Mouse (Mus musculus): ENCODE data around the gene 4930415O20Rik. TPM values are rescaled to one million over a fixed set of nuclear protein-coding genes. Genes with fewer than 3 reads are reported as not detected.
"Not testable (repeated sequence)": the region's sequence is repeated elsewhere in the genome, so short reads cannot be mapped to it uniquely, and the experiment has no call there.

4930415O20Rik gene
- polyA plus RNA-seq, 1 experiment from 2014 or later = 0.31 TPM

- DNase-seq (ENCODE audit: low spot score) (peak; percentile 89), ATAC-seq (peak; percentile 89)
- H3K36me3 ChIP-seq (ENCODE audit: insufficient read depth, low read length) = no peaks in the 10 kb centered on the region
- TF ChIP-seq EP300 (IDR thresholded peaks at IDR 0.05) = no peak
- TF ChIP-seq CTCF (IDR thresholded peaks at IDR 0.05) = peak; percentile 94
- H3K9ac ChIP-seq (replicated peaks; ENCODE audit: low read depth) = no peak overlapping the region
- no peaks in the 10 kb centered on the region for H3K27me3 ChIP-seq (replicated peaks; ENCODE audit: insufficient read depth, low read length)
- no peak overlapping the region for H3K27ac ChIP-seq (ENCODE audit: low read length)
- H3K4me3 ChIP-seq (ENCODE audit: low read depth, low read length) = no peak overlapping the region
- H3K4me2 ChIP-seq (replicated peaks; ENCODE audit: low read depth, low read length) = no peak overlapping the region
- WGBS = 35% methylated on average over 5 of the region's 5 CpGs
- H3K9me3 ChIP-seq (ENCODE audit: low read length) = no peaks in the 10 kb centered on the region
- H3K4me1 ChIP-seq (ENCODE audit: insufficient read depth, low read depth, low read length) = no peaks in the 10 kb centered on the region
Measured at GRCm38 (mm10) chr15:98579795-98580464, 9.1 kb downstream of the 4930415O20Rik start.

GRCm38 (mm10) chr15:98582410-98582809, 11.6 kb downstream of the 4930415O20Rik start:
- Histone ChIP-seq H3K36me3 (ENCODE audit: insufficient read depth, low read length) (no peaks in the 10 kb centered on the region), H3K4me2 (replicated peaks; ENCODE audit: low read depth, low read length) (no peak overlapping the region), H3K4me3 (ENCODE audit: low read depth, low read length) (no peak overlapping the region), H3K9ac (replicated peaks; ENCODE audit: low read depth) (no peak overlapping the region), H3K4me1 (ENCODE audit: insufficient read depth, low read depth, low read length) (no peaks in the 10 kb centered on the region), H3K9me3 (ENCODE audit: low read length) (no peaks in the 10 kb centered on the region), H3K27me3 (replicated peaks; ENCODE audit: insufficient read depth, low read length) (no peaks in the 10 kb centered on the region), H3K27ac (ENCODE audit: low read length) (no peak overlapping the region)
- TF ChIP-seq CTCF (IDR thresholded peaks at IDR 0.05) (no peak), EP300 (IDR thresholded peaks at IDR 0.05) (no peak)
- no peak for DNase-seq (ENCODE audit: low spot score)
- 59% methylated on average over 8 of the region's 8 CpGs for WGBS
- no peak for ATAC-seq

- DNase-seq (ENCODE audit: low spot score) (no peak), ATAC-seq (no peak)
- Histone ChIP-seq H3K36me3 (ENCODE audit: insufficient read depth, low read length) (no peaks in the 10 kb centered on the region), H3K4me1 (ENCODE audit: insufficient read depth, low read depth, low read length) (no peaks in the 10 kb centered on the region), H3K27me3 (replicated peaks; ENCODE audit: insufficient read depth, low read length) (no peaks in the 10 kb centered on the region), H3K27ac (ENCODE audit: low read length) (no peak overlapping the region), H3K4me3 (ENCODE audit: low read depth, low read length) (no peak overlapping the region), H3K9me3 (ENCODE audit: low read length) (no peaks in the 10 kb centered on the region), H3K4me2 (replicated peaks; ENCODE audit: low read depth, low read length) (no peak overlapping the region), H3K9ac (replicated peaks; ENCODE audit: low read depth) (no peak overlapping the region)
- WGBS = 57% methylated on average over 8 of the region's 8 CpGs
- no peak for TF ChIP-seq CTCF (IDR thresholded peaks at IDR 0.05)
- TF ChIP-seq EP300 (IDR thresholded peaks at IDR 0.05) = no peak
Measured at GRCm38 (mm10) chr15:98582996-98583395, 12.2 kb downstream of the 4930415O20Rik start.

- Histone ChIP-seq H3K36me3 (ENCODE audit: insufficient read depth, low read length) (no peaks in the 10 kb centered on the region), H3K27ac (ENCODE audit: low read length) (0 out of 2 replicates have a peak overlapping the region, but pooled peaks have one; percentile 14), H3K9me3 (ENCODE audit: low read length) (no peaks in the 10 kb centered on the region), H3K4me2 (replicated peaks; ENCODE audit: low read depth, low read length) (no peak overlapping the region), H3K27me3 (replicated peaks; ENCODE audit: insufficient read depth, low read length) (no peaks in the 10 kb centered on the region), H3K4me3 (ENCODE audit: low read depth, low read length) (no peak overlapping the region), H3K4me1 (ENCODE audit: insufficient read depth, low read depth, low read length) (no peaks in the 10 kb centered on the region), H3K9ac (replicated peaks; ENCODE audit: low read depth) (no peak overlapping the region)
- ATAC-seq (no peak), DNase-seq (ENCODE audit: low spot score) (no peak)
- TF ChIP-seq CTCF (IDR thresholded peaks at IDR 0.05) (no peak), EP300 (IDR thresholded peaks at IDR 0.05) (no peak)
- 26% methylated on average over 7 of the region's 7 CpGs for WGBS
Measured at GRCm38 (mm10) chr15:98585421-98585820, 14.6 kb downstream of the 4930415O20Rik start.

GRCm38 (mm10) chr15:98586141-98586540, 15.3 kb downstream of the 4930415O20Rik start:
- not testable (repeated sequence) for H3K9ac ChIP-seq (replicated peaks; ENCODE audit: low read depth); H3K36me3 ChIP-seq (ENCODE audit: insufficient read depth, low read length); H3K27ac ChIP-seq (ENCODE audit: low read length); ATAC-seq; DNase-seq (ENCODE audit: low spot score); H3K27me3 ChIP-seq (replicated peaks; ENCODE audit: insufficient read depth, low read length); H3K4me3 ChIP-seq (ENCODE audit: low read depth, low read length); H3K4me2 ChIP-seq (replicated peaks; ENCODE audit: low read depth, low read length); H3K4me1 ChIP-seq (ENCODE audit: insufficient read depth, low read depth, low read length); H3K9me3 ChIP-seq (ENCODE audit: low read length)
- WGBS = 63% methylated on average over 9 of the region's 9 CpGs

DNA sequence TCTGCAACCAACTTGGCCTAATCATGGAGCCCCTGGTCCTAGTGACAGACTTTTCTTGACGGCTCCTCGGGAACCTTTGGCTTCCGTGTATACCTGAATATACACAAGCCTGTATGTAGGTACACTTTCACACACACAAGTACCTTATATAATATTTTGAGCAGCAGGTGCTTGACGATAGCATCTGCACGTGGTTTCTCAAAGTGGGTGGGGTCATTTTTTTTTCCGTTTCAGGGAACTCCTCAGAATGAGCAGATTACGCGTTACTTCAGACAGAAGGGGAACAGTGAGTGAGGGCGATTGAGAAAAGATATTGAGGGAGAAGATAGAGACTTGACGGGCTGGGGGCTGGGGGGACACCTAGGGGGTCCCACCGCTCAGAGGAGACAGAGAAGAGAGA, 16.9 kb downstream of the 4930415O20Rik start:
- ATAC-seq (no peak), DNase-seq (ENCODE audit: low spot score) (no peak)
- TF ChIP-seq EP300 (IDR thresholded peaks at IDR 0.05) = no peak
- no peak for TF ChIP-seq CTCF (IDR thresholded peaks at IDR 0.05)
- Histone ChIP-seq H3K27me3 (replicated peaks; ENCODE audit: insufficient read depth, low read length) (no peaks in the 10 kb centered on the region), H3K4me3 (ENCODE audit: low read depth, low read length) (no peak overlapping the region), H3K27ac (ENCODE audit: low read length) (no peak overlapping the region), H3K4me2 (replicated peaks; ENCODE audit: low read depth, low read length) (no peak overlapping the region), H3K4me1 (ENCODE audit: insufficient read depth, low read depth, low read length) (no peaks in the 10 kb centered on the region), H3K9me3 (ENCODE audit: low read length) (no peaks in the 10 kb centered on the region), H3K36me3 (ENCODE audit: insufficient read depth, low read length) (peaks cover 5% of the 10 kb centered on the region; the same call in 1 of the 2 replicates), H3K9ac (replicated peaks; ENCODE audit: low read depth) (no peak overlapping the region)
- WGBS = 77% methylated on average over 11 of the region's 11 CpGs
